Mouse (Mus musculus) MEL (cell line): Measurements from ENCODE around the gene Gdf1. TPM values are rescaled to one million over a fixed set of nuclear protein-coding genes. Genes with fewer than 3 reads are reported as not detected.

Experiments
- DNase-seq: peaks from one replicate; pipeline ENCODE4 v3.0.0; 2011; ENCODE audit warnings: low read depth, low spot score
- H3K27ac ChIP-seq: 2 replicates; pipeline ENCODE4 v1.5.1; 2012; ENCODE audit warnings: low read depth, mild to moderate bottlenecking, control low read depth, low read length, moderate library complexity; ENCODE audit not compliant: control insufficient read depth
- H3K27me3 ChIP-seq, 2 experiments: fragments of 150-350 bp in 1 of 2; sonication (generic) in 1 of 2; 2 replicates each; pipeline ENCODE4 v1.6.1; 2012; ENCODE audit warnings: low read length in 2 of 2, mild to moderate bottlenecking in 2 of 2, improper control_type of control experiment in 1 of 2, moderate library complexity in 1 of 2; ENCODE audit not compliant: insufficient read depth in 2 of 2, control insufficient read depth in 1 of 2
- H3K36me3 ChIP-seq, 2 experiments: 2 replicates each; pipeline ENCODE4 v1.6.1; 2012 to 2014; ENCODE audit warnings: low read length in 2 of 2, improper control_type of control experiment in 1 of 2, inconsistent platforms in 1 of 2, mild to moderate bottlenecking in 1 of 2; ENCODE audit not compliant: insufficient read depth in 2 of 2, control insufficient read depth in 1 of 2
- H3K4me1 ChIP-seq, 2 experiments: fragments of 150-350 bp in 1 of 2; sonication (generic) in 1 of 2; 2 replicates each; pipeline ENCODE4 v1.6.1; 2012; ENCODE audit warnings: low read length in 2 of 2, improper control_type of control experiment in 1 of 2, mild to moderate bottlenecking in 1 of 2; ENCODE audit not compliant: insufficient read depth in 2 of 2, control insufficient read depth in 1 of 2
- H3K4me3 ChIP-seq, 2 experiments: fragments of 150-350 bp in 1 of 2; sonication (generic) in 1 of 2; 2 replicates each; pipeline ENCODE4 v1.5.1; 2012; ENCODE audit warnings: low read depth in 2 of 2, low read length in 2 of 2, mild to moderate bottlenecking in 2 of 2, moderate library complexity in 2 of 2, control low read depth in 1 of 2, improper control_type of control experiment in 1 of 2; ENCODE audit not compliant: control insufficient read depth in 1 of 2, insufficient read depth in 1 of 2
- H3K79me2 ChIP-seq: 2 replicates; pipeline ENCODE4 v1.6.1; 2012; ENCODE audit warnings: mild to moderate bottlenecking, low read length, moderate library complexity; ENCODE audit not compliant: control insufficient read depth, poor library complexity, insufficient read depth
- H3K9ac ChIP-seq: 2 replicates; pipeline ENCODE4 v1.6.1; 2012; ENCODE audit warnings: low read depth, mild to moderate bottlenecking, control low read depth, low read length, moderate library complexity; ENCODE audit not compliant: control insufficient read depth, poor library complexity, severe bottlenecking
- H3K9me3 ChIP-seq: fragments of 150-350 bp; sonication (generic); replicated peaks from 2 replicates; pipeline ENCODE4 v1.6.1; 2012; ENCODE audit warnings: mild to moderate bottlenecking, low read length, improper control_type of control experiment, moderate library complexity; ENCODE audit not compliant: insufficient read depth
- BHLHE40 ChIP-seq: IDR thresholded peaks from 2 replicates; pipeline ENCODE4 v1.6.1; 2012; ENCODE audit warnings: low read depth, mild to moderate bottlenecking, inconsistent platforms, low read length, improper control_type of control experiment, borderline replicate concordance
- E2F4 ChIP-seq: IDR thresholded peaks from 2 replicates; pipeline ENCODE4 v1.6.1; 2011; ENCODE audit warnings: low read depth, low read length, improper control_type of control experiment, borderline replicate concordance
- ELF1 ChIP-seq: IDR thresholded peaks from 2 replicates; pipeline ENCODE4 v1.6.1; 2014; ENCODE audit warnings: low read depth, mild to moderate bottlenecking, inconsistent platforms, low read length, improper control_type of control experiment, moderate library complexity
- EP300 ChIP-seq, 2 experiments: IDR thresholded peaks; 2 replicates each; pipeline ENCODE4 v1.6.1; 2011; ENCODE audit warnings: improper control_type of control experiment in 2 of 2, low read length in 2 of 2, low read depth in 1 of 2, mild to moderate bottlenecking in 1 of 2
- ETS1 ChIP-seq: IDR thresholded peaks from 2 replicates; pipeline ENCODE4 v1.6.1; 2012; ENCODE audit warnings: low read depth, mild to moderate bottlenecking, inconsistent platforms, low read length, improper control_type of control experiment, moderate library complexity
- MAFK ChIP-seq: IDR thresholded peaks from 2 replicates; pipeline ENCODE4 v1.6.1; 2011; ENCODE audit warnings: low read depth, mild to moderate bottlenecking, low read length, improper control_type of control experiment, borderline replicate concordance
- MAZ ChIP-seq: IDR thresholded peaks from 2 replicates; pipeline ENCODE4 v1.6.1; 2012; ENCODE audit warnings: low read depth, mild to moderate bottlenecking, inconsistent platforms, low read length, improper control_type of control experiment
- MYC ChIP-seq: IDR thresholded peaks from 2 replicates; pipeline ENCODE4 v1.6.1; 2011; ENCODE audit warnings: low read depth, mild to moderate bottlenecking, low read length, improper control_type of control experiment, moderate library complexity
- RCOR1 ChIP-seq: IDR thresholded peaks from 2 replicates; pipeline ENCODE4 v1.6.1; 2012; ENCODE audit warnings: low read depth, mild to moderate bottlenecking, inconsistent platforms, low read length, improper control_type of control experiment
- SIN3A ChIP-seq: IDR thresholded peaks from 2 replicates; pipeline ENCODE4 v1.6.1; 2012; ENCODE audit warnings: low read length, improper control_type of control experiment, inconsistent platforms
- TCF12 ChIP-seq: IDR thresholded peaks from 2 replicates; pipeline ENCODE4 v1.6.1; 2014; ENCODE audit warnings: low read depth, mild to moderate bottlenecking, inconsistent platforms, low read length, improper control_type of control experiment, moderate library complexity
- UBTF ChIP-seq: IDR thresholded peaks from 2 replicates; pipeline ENCODE4 v1.6.1; 2012; ENCODE audit warnings: low read depth, mild to moderate bottlenecking, inconsistent platforms, low read length, improper control_type of control experiment, moderate library complexity, borderline replicate concordance; ENCODE audit not compliant: insufficient read depth
- USF1 ChIP-seq: IDR thresholded peaks from 2 replicates; pipeline ENCODE4 v1.6.1; 2014; ENCODE audit warnings: low read depth, mild to moderate bottlenecking, inconsistent platforms, low read length, improper control_type of control experiment, moderate library complexity
- ZKSCAN1 ChIP-seq: IDR thresholded peaks from 2 replicates; pipeline ENCODE4 v1.6.1; 2012; ENCODE audit warnings: low read depth, mild to moderate bottlenecking, inconsistent platforms, low read length, improper control_type of control experiment, moderate library complexity
- ZMIZ1 ChIP-seq: IDR thresholded peaks from 2 replicates; pipeline ENCODE4 v1.6.1; 2012; ENCODE audit warnings: low read depth, mild to moderate bottlenecking, inconsistent platforms, low read length, improper control_type of control experiment, moderate library complexity
- polyA plus RNA-seq, 2 experiments: library from polyadenylated mRNA; stranded (reverse) in 1 of 2; unstranded in 1 of 2; fragments of >175 nt in 1 of 2; fragments of >200 nt in 1 of 2; gene quantifications; 2 replicates each; pipeline versions ENCODE4 v1.2.1 to v1.2.4; 2012; ENCODE audit warnings: low replicate concordance in 2 of 2, low read depth in 1 of 2; ENCODE audit not compliant: insufficient read length in 2 of 2, insufficient read depth in 1 of 2, missing spikeins in 1 of 2
- total RNA-seq: library from RNA; depleted of rRNA; stranded (reverse); fragments of 300-350 nt; gene quantifications from 2 replicates; pipeline ENCODE4 v1.2.3, GENCODE M21; 2012

The Gdf1 gene
- total and polyA plus RNA-seq, 3 experiments, result 1.9 to 2.6 TPM; not detected in 1

DNA sequence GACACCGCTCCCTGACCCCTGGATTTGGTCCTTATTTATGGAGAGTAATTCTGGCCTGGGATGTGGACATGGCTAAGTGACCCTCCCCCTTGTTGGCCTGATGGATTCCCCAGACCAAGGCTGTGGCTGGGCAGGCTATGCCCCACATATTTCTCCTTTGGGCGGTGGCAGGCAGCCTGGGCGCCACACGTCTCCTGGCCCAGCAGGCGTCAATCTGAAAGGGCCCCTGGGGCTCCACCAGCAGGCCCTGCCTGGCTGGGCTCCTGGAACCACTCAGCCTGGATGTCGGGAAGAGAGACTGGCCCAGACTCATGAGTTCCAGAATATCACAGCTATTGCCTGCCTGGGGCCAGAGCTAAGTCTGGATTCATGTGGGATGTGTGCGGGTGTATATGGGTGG, 40.9 kb downstream of the Gdf1 start:
- no peaks in the 10 kb centered on the region for H3K36me3 ChIP-seq
- H3K27me3 ChIP-seq, result no peaks in the 10 kb centered on the region

GRCm38 (mm10) chr8:70371951-70372350, 42.3 kb downstream of the Gdf1 start:
- Histone ChIP-seq H3K27me3 (no peaks in the 10 kb centered on the region), H3K4me3 (no peak overlapping the region), H3K9ac (no peak overlapping the region), H3K36me3 (no peaks in the 10 kb centered on the region), H3K9me3 (no peaks in the 10 kb centered on the region), H3K27ac (no peak overlapping the region), H3K4me1 (peaks cover 0 to 8% of the 10 kb centered on the region in 2 experiments; a peak in 2 of 4 replicates), H3K79me2 (no peaks in the 10 kb centered on the region)
- TF ChIP-seq RCOR1, result no peak
- no peak for DNase-seq

More for the DNA sequence above, 40.9 kb downstream of the Gdf1 start:
- H3K4me3 ChIP-seq, result no peak overlapping the region
- no peak for TF ChIP-seq ZMIZ1
- TF ChIP-seq EP300 (IDR thresholded peaks at IDR 0.05; ENCODE audit: low read depth in 1 of 2, low read length in 2 of 2), result no peak
- TF ChIP-seq USF1, result no peak
- TF ChIP-seq MYC, result no peak
- TF ChIP-seq MAZ, result no peak
- no peak for TF ChIP-seq ZKSCAN1
- no peak for TF ChIP-seq MAFK
- no peak for TF ChIP-seq TCF12
- TF ChIP-seq BHLHE40, result no peak
- TF ChIP-seq E2F4, result no peak
- TF ChIP-seq, all 39 proteins: peak for 0
- Histone ChIP-seq H3K79me2 (no peaks in the 10 kb centered on the region), H3K4me1 (peaks cover 0 to 8% of the 10 kb centered on the region in 2 experiments; a peak in 2 of 4 replicates), H3K27ac (no peak overlapping the region), H3K9me3 (no peaks in the 10 kb centered on the region), H3K9ac (no peak overlapping the region)
- DNase-seq, result no peak

- no peaks in the 10 kb centered on the region for H3K27me3 ChIP-seq
These were observed 44.0 kb downstream of the Gdf1 start, which contains the start of gene Comp for GRCm38 (mm10) chr8:70373397-70374317. Gene Comp, plus strand, starts transcription at chr8:70373558.

More at GRCm38 (mm10) chr8:70373397-70374317, 44.0 kb downstream of the Gdf1 start, which contains the start of gene Comp:
- H3K9ac ChIP-seq, result peak within 1 kb of the TSS; percentile 56
- no peak within 1 kb of the TSS for H3K27ac ChIP-seq
- peak within 1 kb of the TSS; percentile 73 to 83 for H3K4me3 ChIP-seq
- no peak for DNase-seq
- no peaks in the 10 kb centered on the region for H3K36me3 ChIP-seq
- TF ChIP-seq UBTF, result no peak
- no peak for TF ChIP-seq SIN3A
- TF ChIP-seq MAFK, result no peak
- TF ChIP-seq TCF12, result no peak
- no peak for TF ChIP-seq ELF1
- no peak for TF ChIP-seq EP300 (IDR thresholded peaks at IDR 0.05; ENCODE audit: low read depth in 1 of 2, low read length in 2 of 2)
- no peak for TF ChIP-seq ETS1
- no peaks in the 10 kb centered on the region for H3K79me2 ChIP-seq
- H3K9me3 ChIP-seq, result no peaks in the 10 kb centered on the region
- peaks cover 0 to 8% of the 10 kb centered on the region in 2 experiments; a peak in 2 of 4 replicates for H3K4me1 ChIP-seq
